Mouse (Mus musculus) cortical plate, adult 2 months (tissue): ENCODE data around the gene Tmem231. TPM values are rescaled to one million over a fixed set of nuclear protein-coding genes. Genes with fewer than 3 reads are reported as not detected.

Experiments used
- H3K27ac ChIP-seq: fragments of 200-500 bp; 2 replicates; pipeline ENCODE4 v1.5.1; 2012; ENCODE audit warnings: low read length, control low read depth, inconsistent platforms; ENCODE audit not compliant: insufficient read depth
- H3K4me1 ChIP-seq: fragments of 200-500 bp; 2 replicates; pipeline ENCODE4 v1.6.1; 2011; ENCODE audit warnings: low read length; ENCODE audit not compliant: control insufficient read depth, insufficient read depth
- H3K4me3 ChIP-seq: fragments of 200-500 bp; 2 replicates; pipeline ENCODE4 v1.5.1; 2011; ENCODE audit warnings: mild to moderate bottlenecking, low read length, control low read depth; ENCODE audit not compliant: insufficient read depth
- CTCF ChIP-seq: fragments of 200-500 bp; IDR thresholded peaks from 2 replicates; pipeline ENCODE4 v1.5.1; 2011; ENCODE audit warnings: mild to moderate bottlenecking, control low read depth, low read length; ENCODE audit not compliant: insufficient read depth; ENCODE audit errors: extremely low read depth
- POLR2A ChIP-seq: fragments of 200-500 bp; IDR thresholded peaks from 2 replicates; pipeline ENCODE4 v1.6.1; 2011; ENCODE audit warnings: mild to moderate bottlenecking, low read length, control low read depth; ENCODE audit not compliant: insufficient read depth; ENCODE audit errors: extremely low read depth
- polyA plus RNA-seq: library from polyadenylated mRNA; depleted of rRNA; stranded (reverse); fragments of >200 nt; gene quantifications from 2 replicates; pipeline ENCODE4 v1.2.3, GENCODE M21; 2012

Gene Tmem231
- polyA plus RNA-seq, 1 experiment = 11.8 TPM

- Histone ChIP-seq H3K4me3 (no peak overlapping the region), H3K4me1 (no peaks in the 10 kb centered on the region), H3K27ac (no peak overlapping the region)
- TF ChIP-seq POLR2A (no peak), CTCF (no peak)
Measured at GRCm38 (mm10) chr8:111911572-111911971, 22.1 kb downstream of the Tmem231 start.

GRCm38 (mm10) chr8:111909621-111910450 is 23.8 kb downstream of the Tmem231 start, which contains the start of gene Chst5:
Gene Chst5 (minus strand): TSS chr8:111910447.
- Histone ChIP-seq H3K4me3 (no peak within 1 kb of the TSS), H3K4me1 (no peaks in the 10 kb centered on the region), H3K27ac (no peak within 1 kb of the TSS)
- TF ChIP-seq CTCF = no peak
- no peak for TF ChIP-seq POLR2A

GRCm38 (mm10) chr8:111905500-111906121 is 28.1 kb downstream of the Tmem231 start:
- no peak overlapping the region for H3K27ac ChIP-seq
- no peak for TF ChIP-seq CTCF
- TF ChIP-seq POLR2A = no peak

GRCm38 (mm10) chr8:111902080-111902479 is 31.6 kb downstream of the Tmem231 start:
- Histone ChIP-seq H3K4me3 (no peak overlapping the region), H3K4me1 (no peaks in the 10 kb centered on the region), H3K27ac (no peak overlapping the region)
- TF ChIP-seq CTCF = no peak

More at GRCm38 (mm10) chr8:111905500-111906121, 28.1 kb downstream of the Tmem231 start:
- H3K4me3 ChIP-seq = no peak overlapping the region
- H3K4me1 ChIP-seq = no peaks in the 10 kb centered on the region

- no peak overlapping the region for H3K4me3 ChIP-seq
- no peaks in the 10 kb centered on the region for H3K4me1 ChIP-seq
- no peak overlapping the region for H3K27ac ChIP-seq
- TF ChIP-seq POLR2A = no peak
- TF ChIP-seq CTCF = no peak
Measured at GRCm38 (mm10) chr8:111898586-111898985, 35.1 kb downstream of the Tmem231 start.

GRCm38 (mm10) chr8:111894955-111895354 is 38.7 kb downstream of the Tmem231 start:
- TF ChIP-seq POLR2A (no peak), CTCF (0 out of 2 replicates have a peak, but pooled peaks have one; percentile 10)
- H3K4me1 ChIP-seq = no peaks in the 10 kb centered on the region
- no peak overlapping the region for H3K4me3 ChIP-seq
- no peak overlapping the region for H3K27ac ChIP-seq

GRCm38 (mm10) chr8:111892615-111893014 is 41.1 kb downstream of the Tmem231 start:
- H3K27ac ChIP-seq = no peak overlapping the region
- TF ChIP-seq POLR2A = no peak
- TF ChIP-seq CTCF = no peak
- no peak overlapping the region for H3K4me3 ChIP-seq
- H3K4me1 ChIP-seq = no peaks in the 10 kb centered on the region

- Histone ChIP-seq H3K4me3 (no peak overlapping the region), H3K27ac (no peak overlapping the region), H3K4me1 (no peaks in the 10 kb centered on the region)
- no peak for TF ChIP-seq CTCF
- no peak for TF ChIP-seq POLR2A
Measured at GRCm38 (mm10) chr8:111891983-111892382, 41.7 kb downstream of the Tmem231 start.

- Histone ChIP-seq H3K27ac (no peak overlapping the region), H3K4me3 (no peak overlapping the region), H3K4me1 (no peaks in the 10 kb centered on the region)
- TF ChIP-seq CTCF (no peak), POLR2A (no peak)
Measured at GRCm38 (mm10) chr8:111890911-111891303, 42.8 kb downstream of the Tmem231 start.
